Mouse (Mus musculus) lung, adult 2 months (tissue): ENCODE results near the gene Mark3.

Experiments used
- CTCF ChIP-seq: fragments of 200-500 bp; IDR thresholded peaks from 2 replicates; pipeline ENCODE4 v1.5.1; 2011; ENCODE audit warnings: mild to moderate bottlenecking, low read length, control low read depth; ENCODE audit not compliant: insufficient read depth
- POLR2A ChIP-seq: fragments of 200-500 bp; IDR thresholded peaks from 2 replicates; pipeline ENCODE4 v1.6.1; 2011; ENCODE audit warnings: low read depth, mild to moderate bottlenecking, control low read depth, low read length, borderline replicate concordance; ENCODE audit errors: extremely low read depth

DNA sequence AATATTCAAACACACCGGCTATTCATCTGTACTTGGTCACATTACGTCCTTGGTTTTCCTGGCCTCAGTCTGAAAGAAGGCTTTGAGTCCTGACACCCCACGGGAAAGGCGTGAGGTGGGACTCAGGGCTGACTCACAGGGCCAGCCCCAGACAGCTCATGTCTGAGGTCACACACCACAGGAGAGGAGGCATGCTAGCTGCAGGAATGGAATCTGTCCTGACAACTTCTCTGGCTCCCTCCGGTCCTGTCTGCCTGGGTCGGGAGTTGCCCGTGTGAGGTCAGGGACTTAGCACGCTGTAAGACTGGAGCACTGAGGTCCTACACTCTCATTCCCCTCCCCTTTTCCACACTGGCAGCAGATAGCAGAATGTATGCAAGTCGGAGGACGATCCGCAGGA lies 5.5 kb upstream of the Mark3 start:
- TF ChIP-seq POLR2A (no peak), CTCF (no peak)
